Mouse (Mus musculus): Measurements from ENCODE around the gene Gm20831. TPM values are rescaled to one million over a fixed set of nuclear protein-coding genes. Genes with fewer than 3 reads are reported as not detected.

Gene Gm20831
- not detected for polyA plus RNA-seq (2014; fragmentation: Illumina TruSeq; extraction: RNeasy Lipid Tissue Mini Kit (QIAGEN cat#74804); ENCODE audit: low read depth, low replicate concordance)

GRCm38 (mm10) chrY:17874441-17874840 lies at the start of gene Gm20831, which contains the start of gene Gm20772:
TSS of gene Gm20831 (plus strand) at chrY:17874741.
TSS of gene Gm20772 (plus strand) at chrY:17874741.

GRCm38 (mm10) chrY:17846166-17846565 lies 28.4 kb upstream of the Gm20831 start, which contains the start of gene Gm21904:
TSS of gene Gm21904 (minus strand) at chrY:17846266.

DNA sequence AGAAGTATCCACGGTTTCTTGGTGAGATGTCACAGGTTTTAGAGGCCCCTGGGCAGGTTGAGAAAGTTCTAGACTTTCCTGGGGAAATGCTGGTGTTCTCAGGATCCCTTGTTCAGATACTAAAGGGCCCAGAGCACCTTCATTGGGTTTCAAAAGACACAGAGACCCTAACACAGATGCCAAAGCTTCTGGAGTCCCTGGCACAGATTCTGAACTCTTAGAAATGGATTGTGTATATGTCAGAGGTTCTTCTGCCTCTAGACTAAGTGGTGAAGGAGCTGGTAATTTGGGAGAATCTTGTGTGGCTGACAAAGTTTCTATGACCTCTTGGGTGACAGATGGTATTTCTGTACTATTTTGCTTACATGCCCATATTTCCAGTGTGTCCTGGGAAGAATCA lies 62.7 kb downstream of the Gm20831 start, which contains the start of gene Srsy:
Srsy (minus strand) TSS at position 101 of the 400 bp plus-strand sequence.

Other genes with a start within 250 kb of the Gm20831 start
- gene Gm21904, start 28.5 kb upstream of the Gm20831 start, polyA plus RNA-seq (2014; fragmentation: Illumina TruSeq; extraction: RNeasy Lipid Tissue Mini Kit (QIAGEN cat#74804); ENCODE audit: low read depth, low replicate concordance), result not detected
- gene Gm20772, start within 50 bp of the Gm20831 start, polyA plus RNA-seq (2014; fragmentation: Illumina TruSeq; extraction: RNeasy Lipid Tissue Mini Kit (QIAGEN cat#74804); ENCODE audit: low read depth, low replicate concordance), result not detected
- not detected for gene Srsy, start 62.6 kb downstream of the Gm20831 start, polyA plus RNA-seq (2014; fragmentation: Illumina TruSeq; extraction: RNeasy Lipid Tissue Mini Kit (QIAGEN cat#74804); ENCODE audit: low read depth, low replicate concordance)
- not detected for gene Gm21764, start 187.1 kb downstream of the Gm20831 start, polyA plus RNA-seq (2014; fragmentation: Illumina TruSeq; extraction: RNeasy Lipid Tissue Mini Kit (QIAGEN cat#74804); ENCODE audit: low read depth, low replicate concordance)
- not detected for gene Ssty1, start 214.4 kb downstream of the Gm20831 start, polyA plus RNA-seq (2014; fragmentation: Illumina TruSeq; extraction: RNeasy Lipid Tissue Mini Kit (QIAGEN cat#74804); ENCODE audit: low read depth, low replicate concordance)